Mouse (Mus musculus) midbrain, embryonic 11.5 days (tissue): Measurements from ENCODE around the gene Ugt1a2. TPM values are rescaled to one million over a fixed set of nuclear protein-coding genes. Genes with fewer than 3 reads are reported as not detected.

Source experiments
- ATAC-seq: fragments of 200-750 bp; cut with Nextera tagmentation; 2 replicates; pipeline ENCODE4 v1.8.0; 2017; ENCODE audit warnings: moderate TSS enrichment, moderate library complexity; ENCODE audit not compliant: low FRiP score
- DNase-seq: peaks from one replicate; pipeline ENCODE4 v3.0.0; 2015; ENCODE audit warnings: low spot score; ENCODE audit errors: missing footprints
- H3K27ac ChIP-seq: fragments of 300-500 bp; sonication (generic); 2 replicates; pipeline ENCODE4 v1.5.1; 2014; ENCODE audit warnings: low read depth, low read length
- H3K27me3 ChIP-seq: fragments of 300-500 bp; sonication (generic); 2 replicates; pipeline ENCODE4 v1.6.1; 2014; ENCODE audit warnings: mild to moderate bottlenecking, low read length, moderate library complexity, mixed read lengths; ENCODE audit not compliant: control insufficient read depth, insufficient read depth
- H3K36me3 ChIP-seq: fragments of 300-500 bp; sonication (generic); 2 replicates; pipeline ENCODE4 v1.6.1; 2014; ENCODE audit warnings: mild to moderate bottlenecking, low read length, moderate library complexity, mixed read lengths; ENCODE audit not compliant: control insufficient read depth, insufficient read depth
- H3K4me1 ChIP-seq: fragments of 300-500 bp; sonication (generic); 2 replicates; pipeline ENCODE4 v1.6.1; 2014; ENCODE audit warnings: low read length; ENCODE audit not compliant: control insufficient read depth, insufficient read depth
- H3K4me2 ChIP-seq: fragments of 300-500 bp; sonication (generic); 2 replicates; pipeline ENCODE4 v1.6.1; 2014; ENCODE audit warnings: mild to moderate bottlenecking, moderate library complexity
- H3K4me3 ChIP-seq: fragments of 300-500 bp; sonication (generic); 2 replicates; pipeline ENCODE4 v1.5.1; 2014; ENCODE audit warnings: low read depth, low read length
- H3K9ac ChIP-seq: fragments of 300-500 bp; sonication (generic); 2 replicates; pipeline ENCODE4 v1.6.1; 2014; ENCODE audit warnings: low read length
- H3K9me3 ChIP-seq: fragments of 300-500 bp; sonication (generic); 2 replicates; pipeline ENCODE4 v1.6.1; 2016; ENCODE audit warnings: low read length; ENCODE audit not compliant: control insufficient read depth
- WGBS: fragments of 180-500 bp; shearing (Covaris S2); extraction: QIAGEN DNeasy Blood & Tissue Kit; methylation state at CpG from one replicate; pipeline ENCODE4 v1.1.7; 2014; 5-methylcytosine and 5-hydroxymethylcytosine counted together
- polyA plus RNA-seq: library from polyadenylated mRNA; unstranded; fragments of >200 nt; fragmentation: Nextera tagmentation; extraction: Ambion mirVana; gene quantifications from 2 replicates; pipeline ENCODE4 v1.2.1, GENCODE M21; 2014

Gene Ugt1a2
- polyA plus RNA-seq, 1 experiment from 2014 or later, result not detected

DNA sequence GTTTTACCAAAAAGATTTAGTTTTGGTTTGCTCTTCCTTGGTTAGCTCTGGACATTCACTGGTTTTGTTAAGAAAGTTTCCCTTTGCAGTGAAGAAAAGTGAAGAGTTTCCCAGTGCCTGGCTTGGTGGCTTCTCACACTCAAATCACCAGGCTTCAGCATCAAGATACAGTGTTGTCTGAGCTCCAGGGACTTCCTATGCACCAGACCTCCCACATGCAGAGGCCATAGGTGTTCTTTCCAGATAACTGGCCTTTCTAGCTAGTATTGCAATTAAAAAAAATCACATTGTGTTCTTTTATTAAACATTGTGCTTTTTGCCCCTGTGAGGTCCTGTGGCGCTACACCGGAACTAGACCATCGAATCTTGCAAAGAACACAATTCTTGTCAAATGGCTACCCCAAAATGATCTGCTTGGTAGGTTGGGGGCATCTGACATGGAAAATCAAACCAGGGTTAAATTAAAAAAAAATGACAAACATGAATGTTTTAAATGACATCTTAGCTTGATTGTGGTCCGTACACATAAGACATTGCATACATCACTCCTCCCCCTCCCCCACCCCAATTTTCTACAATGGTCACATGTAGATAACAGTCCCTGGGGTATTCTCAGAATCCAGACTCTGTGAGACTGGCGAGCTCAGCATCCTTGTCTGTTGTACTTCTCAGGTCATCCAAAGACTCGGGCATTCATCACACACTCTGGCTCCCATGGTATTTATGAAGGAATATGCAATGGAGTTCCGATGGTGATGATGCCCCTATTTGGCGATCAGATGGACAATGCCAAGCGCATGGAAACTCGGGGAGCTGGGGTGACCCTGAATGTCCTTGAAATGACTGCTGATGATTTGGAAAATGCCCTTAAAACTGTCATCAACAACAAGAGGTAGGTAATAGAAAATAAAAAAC, 15.3 kb downstream of the Ugt1a2 start:
- Histone ChIP-seq H3K27me3 (no peaks in the 10 kb centered on the region), H3K4me3 (no peak overlapping the region), H3K4me1 (no peaks in the 10 kb centered on the region), H3K9ac (no peak overlapping the region), H3K27ac (no peak overlapping the region), H3K4me2 (no peak overlapping the region), H3K36me3 (no peaks in the 10 kb centered on the region), H3K9me3 (peaks cover 61% of the 10 kb centered on the region)
- DNase-seq (peak; percentile 85), ATAC-seq (no peak)
- 70% methylated on average over 10 of the region's 10 CpGs for WGBS

DNA sequence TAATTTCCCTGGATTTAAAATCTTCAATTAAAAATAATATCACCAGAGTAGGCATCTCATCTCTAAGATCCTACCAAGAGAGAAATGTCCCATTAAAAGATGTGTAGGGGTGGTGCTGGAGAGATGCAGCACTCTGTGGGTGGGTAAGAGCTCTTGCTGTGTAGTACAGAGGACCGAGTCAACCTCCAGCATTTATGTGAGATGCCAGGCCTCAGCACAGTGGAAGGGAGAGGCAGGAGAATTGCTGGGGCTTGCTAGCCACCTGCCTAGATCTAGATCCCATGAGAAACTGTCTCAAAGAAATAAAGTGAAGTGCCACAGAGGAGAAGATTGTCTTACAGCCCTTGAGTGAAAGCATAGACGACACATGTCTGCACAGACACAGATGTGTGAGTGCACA, 16.1 kb downstream of the Ugt1a2 start:
- Histone ChIP-seq H3K4me1 (no peaks in the 10 kb centered on the region), H3K36me3 (no peaks in the 10 kb centered on the region), H3K4me2 (no peak overlapping the region), H3K9ac (no peak overlapping the region), H3K9me3 (peaks cover 57% of the 10 kb centered on the region), H3K27me3 (no peaks in the 10 kb centered on the region), H3K27ac (no peak overlapping the region), H3K4me3 (no peak overlapping the region)
- 54% methylated on average over 2 of the region's 2 CpGs for WGBS
- ATAC-seq (no peak), DNase-seq (peak; percentile 71)

- H3K9ac ChIP-seq, result no peak overlapping the region
- 62% methylated on average over 2 of the region's 2 CpGs for WGBS
- no peak overlapping the region for H3K27ac ChIP-seq
- no peak overlapping the region for H3K4me3 ChIP-seq
- H3K36me3 ChIP-seq, result no peaks in the 10 kb centered on the region
- no peaks in the 10 kb centered on the region for H3K27me3 ChIP-seq
- H3K4me2 ChIP-seq, result no peak overlapping the region
- no peaks in the 10 kb centered on the region for H3K4me1 ChIP-seq
- peaks cover 53% of the 10 kb centered on the region for H3K9me3 ChIP-seq
- no peak for ATAC-seq
- peak; percentile 81 for DNase-seq
Observed at GRCm38 (mm10) chr1:88217144-88217543, 16.7 kb downstream of the Ugt1a2 start.

GRCm38 (mm10) chr1:88217576-88217975, 17.2 kb downstream of the Ugt1a2 start:
- no peak overlapping the region for H3K4me3 ChIP-seq
- no peaks in the 10 kb centered on the region for H3K27me3 ChIP-seq
- H3K4me2 ChIP-seq, result no peak overlapping the region
- no peak overlapping the region for H3K27ac ChIP-seq
- no peak overlapping the region for H3K9ac ChIP-seq
- H3K9me3 ChIP-seq, result peaks cover 50% of the 10 kb centered on the region
- 43% methylated on average over 3 of the region's 3 CpGs for WGBS
- peak; percentile 51 for DNase-seq
- no peak for ATAC-seq
- H3K36me3 ChIP-seq, result no peaks in the 10 kb centered on the region
- H3K4me1 ChIP-seq, result no peaks in the 10 kb centered on the region

- no peak overlapping the region for H3K4me3 ChIP-seq
- no peak overlapping the region for H3K4me2 ChIP-seq
- peaks cover 46% of the 10 kb centered on the region for H3K9me3 ChIP-seq
- no peak for ATAC-seq
- no peaks in the 10 kb centered on the region for H3K36me3 ChIP-seq
- no peak overlapping the region for H3K9ac ChIP-seq
- 74% methylated on average over 9 of the region's 9 CpGs for WGBS
- DNase-seq, result peak; percentile 72
- H3K27ac ChIP-seq, result no peak overlapping the region
- H3K4me1 ChIP-seq, result no peaks in the 10 kb centered on the region
- no peaks in the 10 kb centered on the region for H3K27me3 ChIP-seq
Observed at GRCm38 (mm10) chr1:88218051-88218450, 17.6 kb downstream of the Ugt1a2 start.

DNA sequence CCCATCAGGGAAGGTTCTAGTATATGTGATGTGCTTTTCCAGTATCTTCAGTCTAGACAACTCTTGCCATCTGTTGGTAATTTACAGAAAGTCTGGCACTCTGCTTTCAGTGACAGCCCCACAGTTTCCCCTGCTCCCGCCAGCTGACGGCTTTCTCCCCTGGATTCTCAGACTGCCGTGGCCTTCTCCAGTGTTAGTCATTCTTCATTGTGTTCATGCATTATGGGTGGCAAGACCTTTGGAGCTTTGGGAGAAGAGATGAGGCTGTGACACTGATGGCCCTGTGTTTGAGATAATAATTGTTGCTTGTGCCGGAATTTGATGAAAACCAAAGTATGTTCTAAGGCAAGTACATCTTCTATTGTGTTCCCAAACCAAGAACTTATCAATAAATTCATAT, 18.2 kb downstream of the Ugt1a2 start:
- H3K4me2 ChIP-seq, result no peak overlapping the region
- no peaks in the 10 kb centered on the region for H3K27me3 ChIP-seq
- DNase-seq (peak; percentile 81), ATAC-seq (no peak)
- H3K27ac ChIP-seq, result no peak overlapping the region
- WGBS, result 49% methylated on average over 4 of the region's 4 CpGs
- no peak overlapping the region for H3K4me3 ChIP-seq
- no peaks in the 10 kb centered on the region for H3K4me1 ChIP-seq
- no peaks in the 10 kb centered on the region for H3K36me3 ChIP-seq
- peaks cover 40% of the 10 kb centered on the region for H3K9me3 ChIP-seq
- no peak overlapping the region for H3K9ac ChIP-seq

GRCm38 (mm10) chr1:88219054-88219453, 18.7 kb downstream of the Ugt1a2 start:
- no peak overlapping the region for H3K4me3 ChIP-seq
- WGBS, result 16% methylated on average over 1 of the region's 1 CpGs
- no peaks in the 10 kb centered on the region for H3K27me3 ChIP-seq
- H3K9me3 ChIP-seq, result peaks cover 36% of the 10 kb centered on the region
- no peak overlapping the region for H3K9ac ChIP-seq
- no peak for ATAC-seq
- H3K36me3 ChIP-seq, result no peaks in the 10 kb centered on the region
- no peak overlapping the region for H3K27ac ChIP-seq
- peak; percentile 81 for DNase-seq
- no peaks in the 10 kb centered on the region for H3K4me1 ChIP-seq
- no peak overlapping the region for H3K4me2 ChIP-seq

DNA sequence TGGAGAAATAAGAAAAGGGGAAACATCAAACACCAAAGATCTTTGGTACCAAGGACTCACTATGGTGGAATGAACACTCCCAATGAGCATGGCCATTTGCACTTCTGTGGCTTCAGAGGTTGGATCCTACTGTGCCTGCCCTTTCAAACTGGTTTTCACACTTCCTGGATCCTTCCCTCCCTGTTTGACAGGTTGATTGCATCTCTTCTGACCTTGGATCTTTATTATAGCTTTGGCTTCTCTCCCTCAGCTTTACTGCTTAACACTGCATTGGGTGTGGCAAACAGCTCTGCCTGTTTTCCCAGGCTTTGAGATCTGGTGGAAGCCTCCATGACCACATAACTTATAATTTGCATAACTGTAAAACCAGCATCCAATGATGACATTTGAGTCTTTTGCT, 19.9 kb downstream of the Ugt1a2 start:
- Histone ChIP-seq H3K4me1 (no peaks in the 10 kb centered on the region), H3K27me3 (no peaks in the 10 kb centered on the region), H3K4me2 (no peak overlapping the region), H3K9me3 (peaks cover 26% of the 10 kb centered on the region), H3K4me3 (no peak overlapping the region), H3K36me3 (no peaks in the 10 kb centered on the region), H3K27ac (no peak overlapping the region), H3K9ac (no peak overlapping the region)
- DNase-seq (peak; percentile 85), ATAC-seq (no peak)

GRCm38 (mm10) chr1:88222216-88222615, 21.8 kb downstream of the Ugt1a2 start:
- Histone ChIP-seq H3K4me1 (no peaks in the 10 kb centered on the region), H3K27me3 (no peaks in the 10 kb centered on the region), H3K9me3 (peaks cover 28% of the 10 kb centered on the region), H3K27ac (no peak overlapping the region), H3K4me3 (no peak overlapping the region), H3K9ac (no peak overlapping the region), H3K4me2 (no peak overlapping the region), H3K36me3 (no peaks in the 10 kb centered on the region)
- ATAC-seq (no peak), DNase-seq (peak; percentile 80)
- 54% methylated on average over 2 of the region's 2 CpGs for WGBS
